Mouse (Mus musculus) cerebellum, adult 9-11 months (tissue): ENCODE results near the gene Ndufa13.
A peak's percentile ranks its signal among the peaks of the same experiment; 100 is the strongest.
"Not testable (repeated sequence)": the region's sequence is repeated elsewhere in the genome, so short reads cannot be mapped to it uniquely, and the experiment has no call there.

Experiments
- DNase-seq: peaks from one replicate; pipeline ENCODE4 v3.0.0; 2022

The Ndufa13 gene

DNA sequence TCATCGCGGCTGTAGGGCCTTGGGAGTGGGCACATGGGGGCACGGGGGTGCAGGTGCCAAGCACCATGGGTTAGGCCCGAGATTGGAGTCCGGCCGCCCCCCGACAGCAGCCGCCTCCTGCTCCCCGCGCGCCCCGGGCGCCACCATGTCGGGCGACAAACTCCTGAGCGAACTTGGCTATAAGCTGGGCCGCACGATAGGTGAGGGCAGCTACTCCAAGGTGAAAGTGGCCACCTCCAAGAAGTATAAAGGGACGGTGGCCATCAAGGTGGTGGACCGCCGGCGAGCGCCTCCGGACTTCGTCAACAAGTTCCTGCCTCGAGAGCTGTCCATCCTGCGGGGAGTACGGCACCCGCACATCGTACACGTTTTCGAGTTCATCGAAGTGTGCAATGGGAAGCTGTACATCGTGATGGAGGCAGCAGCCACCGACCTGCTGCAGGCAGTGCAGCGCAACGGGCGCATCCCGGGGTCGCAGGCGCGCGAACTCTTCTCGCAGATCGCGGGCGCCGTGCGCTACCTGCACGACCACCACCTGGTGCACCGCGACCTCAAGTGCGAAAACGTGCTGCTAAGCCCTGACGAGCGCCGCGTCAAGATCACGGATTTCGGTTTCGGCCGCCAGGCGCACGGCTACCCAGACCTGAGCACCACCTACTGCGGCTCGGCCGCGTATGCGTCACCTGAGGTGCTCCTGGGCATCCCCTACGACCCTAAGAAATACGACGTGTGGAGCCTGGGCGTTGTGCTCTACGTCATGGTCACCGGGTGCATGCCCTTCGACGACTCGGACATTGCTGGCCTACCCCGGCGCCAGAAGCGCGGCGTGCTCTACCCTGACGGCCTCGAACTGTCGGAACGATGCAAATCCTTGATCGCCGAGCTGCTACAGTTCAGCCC is at the start of gene Ndufa13, which contains the start of the genes Tssk6 and Yjefn3:
Ndufa13 (minus strand) TSS at position 396 of the 900 bp plus-strand sequence.
Tssk6 (plus strand) TSS at position 22 of the 900 bp plus-strand sequence.
Yjefn3 (minus strand) TSS at position 550 of the 900 bp plus-strand sequence.
- DNase-seq, result peak; percentile 81

DNA sequence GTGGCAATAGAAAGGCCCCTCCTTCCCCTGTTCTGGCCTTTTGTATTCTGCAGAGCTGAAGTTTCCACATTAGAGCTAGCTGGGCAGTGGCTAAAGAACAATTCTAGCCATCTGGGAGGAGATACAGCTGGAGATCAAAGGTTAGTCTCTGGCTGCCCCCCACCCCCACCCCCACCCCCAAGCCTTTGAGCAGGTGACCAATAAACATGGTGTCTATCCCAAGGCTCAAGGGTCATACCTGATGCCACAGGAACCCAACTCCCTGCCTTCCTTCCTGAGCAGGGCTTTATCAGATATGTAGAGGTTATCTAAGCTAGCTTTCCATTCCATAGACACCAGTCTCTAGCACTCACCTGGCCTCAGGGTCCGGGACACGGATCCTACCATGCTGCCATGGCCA is 47.9 kb upstream of the Ndufa13 start:
- DNase-seq, result no peak

DNA sequence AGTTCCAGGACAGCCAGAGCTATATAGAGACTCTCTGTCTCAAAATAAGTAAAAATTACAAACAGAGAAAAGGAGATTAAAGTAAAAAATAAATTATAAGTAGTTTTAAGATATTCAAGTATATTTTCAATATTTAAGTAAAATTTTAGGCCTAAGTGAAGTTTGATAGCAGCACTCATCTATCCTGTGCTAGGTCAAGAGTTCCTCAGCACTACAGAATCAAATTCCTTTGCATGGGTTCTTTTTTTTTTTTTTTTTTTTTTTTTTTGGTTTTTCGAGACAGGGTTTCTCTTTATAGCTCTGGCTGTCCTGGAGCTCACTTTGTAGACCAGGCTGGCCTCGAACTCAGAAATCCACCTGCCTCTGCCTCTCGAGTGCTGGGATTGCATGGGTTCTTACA is 40.1 kb upstream of the Ndufa13 start:
- DNase-seq, result not testable (repeated sequence)

- DNase-seq, result no peak
Measured at GRCm38 (mm10) chr8:69940386-69940785, 38.0 kb upstream of the Ndufa13 start.

DNA sequence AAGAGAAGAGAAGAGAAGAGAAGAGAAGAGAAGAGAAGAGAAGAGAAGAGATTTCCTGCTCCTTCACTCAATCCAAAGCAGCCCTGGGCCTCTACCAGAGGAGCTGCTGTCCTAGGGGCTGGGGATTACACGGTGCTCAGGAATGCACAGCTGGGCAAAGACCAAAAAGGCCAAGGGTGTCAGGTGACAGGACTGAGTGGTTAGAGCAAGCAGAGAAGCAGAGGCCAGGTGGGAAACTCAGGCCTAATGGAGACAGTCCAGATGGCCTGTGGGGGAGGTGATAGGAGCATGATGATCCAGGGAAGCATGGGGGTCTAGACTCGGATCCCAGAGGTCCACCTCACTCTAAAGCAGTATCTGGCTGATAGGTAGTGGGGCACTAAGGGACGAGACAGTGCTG is 37.3 kb upstream of the Ndufa13 start:
- no peak for DNase-seq

DNA sequence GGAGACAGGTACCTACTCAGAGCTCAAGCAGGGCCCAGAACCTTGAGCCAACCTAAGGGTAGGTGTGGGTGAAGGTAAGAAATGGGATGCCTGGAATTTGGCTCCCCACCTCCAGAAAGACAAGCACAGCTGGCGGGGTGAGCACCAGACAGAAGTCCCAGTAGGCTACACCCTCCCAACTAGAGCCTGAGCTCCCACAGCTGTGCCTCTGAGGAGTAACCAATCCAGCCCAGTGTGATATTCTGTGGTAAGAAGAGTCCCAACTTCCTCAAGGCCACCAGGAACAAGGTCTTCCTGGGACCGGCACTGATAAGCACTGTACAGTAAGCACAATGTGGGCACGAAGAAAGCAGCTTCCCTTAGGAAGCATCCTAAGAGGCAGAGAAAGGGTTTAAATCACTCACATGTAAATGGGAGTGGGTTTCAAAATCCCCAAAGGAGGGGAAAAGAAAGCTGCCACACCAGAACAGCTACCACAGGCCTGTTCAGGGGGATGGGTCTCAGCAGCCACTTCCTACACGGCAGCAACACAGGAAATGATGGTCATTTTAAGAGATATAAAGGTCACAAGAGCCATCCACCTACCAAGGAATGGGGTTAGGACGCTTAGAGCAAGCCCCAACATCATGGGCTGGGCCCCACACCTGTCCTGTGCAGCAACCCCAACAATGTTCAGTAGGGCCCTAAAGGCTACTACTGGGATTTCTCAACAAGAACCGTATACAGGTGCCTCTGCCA is 36.1 kb upstream of the Ndufa13 start:
- DNase-seq, result no peak

- no peak for DNase-seq
Measured at GRCm38 (mm10) chr8:69937466-69937865, 35.1 kb upstream of the Ndufa13 start.

DNA sequence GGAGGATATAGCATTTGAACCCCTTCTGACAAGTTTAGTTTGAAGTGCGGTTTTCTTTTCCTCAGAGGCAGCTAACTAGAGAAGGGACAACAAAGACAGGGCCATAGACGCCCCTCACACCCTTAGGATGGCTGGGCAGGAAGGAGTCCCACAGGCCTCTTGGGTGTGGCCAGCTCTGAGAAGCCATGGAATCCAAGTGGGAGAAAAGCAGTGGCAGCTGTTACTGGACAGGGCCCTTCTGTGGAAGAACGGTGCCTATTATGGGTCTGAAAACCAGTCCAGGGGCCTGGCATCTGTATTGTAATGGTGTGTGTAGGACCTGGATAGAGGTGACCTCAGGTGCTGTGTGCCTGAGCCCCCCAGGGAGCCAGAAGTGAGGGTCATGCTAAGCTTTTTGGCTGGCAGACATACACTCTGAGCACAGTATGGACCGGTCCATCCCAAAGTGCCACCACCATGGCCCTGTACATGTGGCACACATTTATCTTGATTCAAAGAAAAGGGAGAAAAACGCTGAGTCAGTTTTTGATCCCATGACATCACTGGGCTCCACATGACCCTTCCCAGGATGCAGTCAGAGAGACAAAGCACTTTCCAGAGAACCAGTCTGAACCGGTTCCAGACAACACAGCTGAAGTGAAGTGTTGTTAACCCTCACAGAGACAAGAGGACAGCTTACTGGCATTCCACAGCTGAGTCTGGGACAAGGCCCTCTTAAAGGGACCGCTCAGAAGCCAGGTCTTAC is 33.9 kb upstream of the Ndufa13 start:
- no peak for DNase-seq

GRCm38 (mm10) chr8:69935431-69935830 is 33.1 kb upstream of the Ndufa13 start:
- DNase-seq, result no peak

DNA sequence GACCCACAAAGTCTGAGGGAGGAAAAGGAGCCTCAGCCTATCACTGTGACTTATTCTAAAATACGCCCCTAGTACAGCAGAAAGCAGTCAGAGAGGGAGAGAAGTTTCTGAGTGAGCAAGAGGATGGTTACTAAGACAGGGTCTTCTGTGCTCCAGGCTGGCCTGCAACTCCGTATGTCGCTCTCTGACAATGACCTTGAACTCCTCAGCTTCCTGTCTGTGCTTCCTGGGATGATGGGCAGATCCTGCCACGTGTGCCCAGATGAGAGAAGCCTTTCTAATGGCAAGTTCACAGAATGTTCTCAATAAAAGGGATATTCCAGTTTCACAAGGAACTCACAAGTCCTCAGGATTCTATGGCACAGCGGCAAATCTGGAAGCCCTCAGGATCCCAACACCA is 32.2 kb upstream of the Ndufa13 start:
- DNase-seq, result no peak

DNA sequence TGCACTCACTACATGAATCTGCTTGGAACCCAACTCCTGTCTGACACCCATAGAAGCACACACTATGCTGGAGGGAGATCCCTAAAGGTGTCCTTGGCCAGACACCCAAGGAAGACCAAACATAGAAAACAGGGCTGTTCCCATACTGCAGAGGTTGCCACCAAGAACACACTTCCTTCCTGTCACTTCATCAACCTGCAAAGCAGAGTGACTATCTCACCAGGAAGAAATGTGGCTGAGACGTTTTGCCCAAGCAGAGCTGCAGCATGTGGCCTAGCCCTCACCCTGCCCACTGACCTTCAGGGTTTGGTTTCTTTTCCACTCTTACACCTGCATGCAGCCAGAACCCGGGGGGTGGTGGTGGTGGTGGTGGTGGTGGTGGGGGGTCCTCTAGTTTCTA is 31.5 kb upstream of the Ndufa13 start:
- no peak for DNase-seq

DNA sequence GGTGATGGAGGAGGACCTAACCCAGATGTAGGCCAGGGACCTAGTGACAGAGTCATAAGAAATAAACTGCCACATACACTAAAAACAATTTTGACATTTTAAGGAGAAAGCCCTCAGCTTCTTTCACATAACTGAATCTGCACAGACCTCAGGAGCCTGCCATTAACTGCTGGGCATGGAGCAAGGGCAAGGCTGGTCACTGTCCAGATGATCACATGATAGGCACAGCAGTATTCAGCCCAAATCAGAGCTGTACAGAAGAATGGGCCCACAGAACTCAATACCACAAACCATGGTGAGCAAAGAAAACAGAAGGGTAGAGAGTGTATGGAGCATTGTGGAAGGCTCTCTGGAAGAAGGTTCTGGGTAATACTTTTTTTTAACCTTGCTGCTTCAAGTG is 24.5 kb upstream of the Ndufa13 start:
- no peak for DNase-seq

DNA sequence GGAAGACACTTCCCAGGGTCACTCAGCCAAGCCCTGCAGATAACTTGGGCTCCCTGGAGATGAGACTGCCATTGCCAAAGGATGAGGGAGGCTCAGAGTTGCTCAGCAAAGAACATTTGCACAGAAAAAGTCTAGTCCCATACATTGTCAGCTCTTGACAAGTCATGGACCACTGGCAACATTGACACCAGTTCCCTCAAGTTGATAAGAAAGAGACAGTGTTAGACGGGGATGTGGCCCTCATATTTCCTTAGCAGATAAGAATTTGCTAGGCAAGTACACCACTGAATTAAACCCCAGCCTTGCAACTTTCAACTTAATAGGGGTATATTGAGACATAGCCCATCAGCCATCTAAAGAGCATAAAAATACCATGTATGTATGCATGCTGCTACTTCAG is 21.6 kb upstream of the Ndufa13 start:
- no peak for DNase-seq

DNA sequence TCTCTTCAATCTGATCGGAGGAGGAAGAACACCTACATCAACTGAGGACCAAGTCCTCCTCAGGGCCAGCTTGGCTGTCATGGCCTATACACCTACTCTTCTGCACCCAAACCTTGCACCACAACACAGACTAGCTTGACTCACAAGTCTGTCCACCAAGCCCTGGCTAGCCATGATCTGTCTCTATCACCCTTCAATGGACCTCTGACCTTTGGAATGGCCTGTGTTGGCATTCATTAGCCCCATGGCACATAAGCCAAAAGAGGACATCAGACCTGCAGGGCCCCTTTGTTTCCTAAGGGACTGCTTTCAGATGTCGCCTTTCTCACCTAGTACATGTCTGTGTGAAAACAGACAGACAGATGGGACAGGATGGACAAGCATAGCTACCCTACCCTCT is 18.8 kb upstream of the Ndufa13 start:
- DNase-seq, result no peak

DNA sequence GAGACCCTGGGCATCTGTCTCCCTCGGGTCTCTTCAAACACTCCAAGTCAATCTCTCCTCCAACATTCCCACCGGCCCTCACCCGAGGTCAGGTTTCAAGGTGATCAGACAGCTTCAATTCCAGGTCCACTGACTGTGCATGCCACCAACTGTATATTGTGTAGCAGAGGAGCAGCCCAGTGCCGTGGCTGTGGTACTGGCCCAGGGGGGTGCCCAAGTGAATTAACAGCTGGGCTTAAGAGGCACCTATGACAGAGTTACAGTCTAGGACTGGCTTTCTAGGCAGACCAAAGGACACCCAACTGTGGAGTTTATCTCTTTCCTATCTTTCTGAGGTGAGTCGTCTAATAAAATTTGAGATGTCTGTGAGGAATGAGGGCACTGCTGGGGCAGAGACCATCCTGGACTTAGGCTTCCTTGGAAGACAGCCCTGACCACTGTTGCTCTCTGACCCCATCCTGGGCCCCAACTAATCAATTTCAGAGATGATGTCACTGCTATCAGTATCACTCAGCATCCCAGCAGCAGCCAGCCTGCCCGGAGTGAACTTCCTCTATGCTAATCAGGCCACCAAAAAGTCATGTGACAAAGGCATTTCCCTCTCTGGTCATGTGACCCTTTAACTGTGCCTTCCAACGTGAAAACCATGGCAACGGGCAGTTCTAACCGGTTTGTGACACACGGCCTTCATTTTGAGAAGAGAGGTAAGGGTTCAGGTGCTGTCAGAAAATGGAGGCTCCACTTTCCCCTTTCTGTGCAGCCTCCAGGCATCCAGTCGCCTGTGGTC is 17.7 kb upstream of the Ndufa13 start:
- no peak for DNase-seq

DNA sequence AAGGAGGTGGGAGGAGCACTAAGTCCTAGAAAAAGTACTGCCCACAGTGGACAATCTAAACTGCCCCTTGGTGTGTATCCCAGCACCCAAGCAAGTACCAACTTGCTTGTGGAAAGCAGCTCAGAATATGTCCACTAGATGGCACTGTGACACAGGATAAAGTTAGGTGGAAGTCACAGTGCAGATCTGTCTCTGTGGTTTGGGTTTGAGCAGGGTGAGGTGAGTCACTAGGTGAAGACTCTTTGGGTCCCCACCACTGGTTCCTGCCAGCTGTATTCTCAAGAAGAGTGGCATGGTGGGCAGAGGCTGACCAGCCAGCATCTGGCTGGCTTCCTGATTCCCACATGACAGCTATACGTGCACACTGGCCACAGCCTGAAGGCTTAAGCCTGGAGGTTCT is 16.7 kb upstream of the Ndufa13 start:
- peak; percentile 78 for DNase-seq

DNA sequence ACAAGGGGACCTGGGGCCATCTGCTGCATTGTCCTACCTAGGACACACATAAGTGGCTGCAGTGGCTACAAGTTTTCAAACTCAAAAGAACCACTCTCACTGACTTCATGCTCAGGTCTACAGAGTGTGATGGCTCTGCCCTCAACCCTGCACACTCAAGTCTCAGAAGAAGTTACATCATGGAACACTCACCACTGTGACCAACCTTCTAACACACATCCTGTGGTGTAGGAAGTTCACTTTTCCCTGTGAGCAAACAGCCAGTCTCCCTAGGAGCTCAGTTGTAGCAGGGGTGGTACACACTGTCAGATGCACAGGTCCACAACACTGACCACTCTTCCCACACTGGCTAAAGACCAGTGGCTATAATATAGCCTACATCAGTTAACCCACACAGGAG is 16.1 kb upstream of the Ndufa13 start:
- DNase-seq, result no peak

DNA sequence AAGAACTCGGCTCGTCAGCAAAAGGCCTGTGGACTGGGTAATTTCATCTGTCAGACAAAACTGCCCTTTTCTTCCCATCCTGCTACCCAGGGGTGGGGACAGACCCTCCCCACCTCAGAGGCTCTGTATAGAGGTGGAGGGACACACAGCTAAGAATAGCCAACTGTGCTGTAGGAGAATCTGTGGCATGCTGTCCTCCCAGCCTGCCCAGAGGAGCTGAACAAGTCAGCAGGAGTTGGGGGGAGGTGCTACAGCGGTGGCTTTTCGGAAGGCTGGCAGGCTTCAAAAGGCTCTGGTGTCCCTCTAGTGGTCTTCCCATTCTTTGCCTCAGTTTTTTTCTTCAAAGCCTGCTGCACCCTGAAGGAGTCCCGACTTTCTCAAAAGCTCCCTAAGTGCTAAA is 13.4 kb upstream of the Ndufa13 start:
- DNase-seq, result no peak

DNA sequence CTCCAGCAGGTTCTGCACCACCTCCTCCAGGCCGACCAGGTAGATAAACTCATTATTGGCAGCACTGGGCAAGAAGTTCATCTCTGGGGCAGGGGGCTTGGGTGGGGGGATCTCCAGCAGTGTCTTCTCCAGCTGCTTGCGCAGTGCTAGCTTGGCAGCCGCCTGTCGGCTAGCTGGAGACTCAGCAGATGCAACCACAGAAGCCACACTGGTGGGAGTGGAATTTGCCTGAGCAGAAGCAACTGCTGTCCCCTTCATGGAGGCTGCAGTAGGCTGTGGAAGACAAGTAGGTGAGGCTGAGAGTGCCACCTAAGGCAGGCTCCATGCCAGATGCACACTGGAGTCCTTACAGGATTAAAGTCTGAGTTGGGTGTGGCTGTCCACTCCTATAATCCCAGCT is 12.2 kb upstream of the Ndufa13 start:
- no peak for DNase-seq

DNA sequence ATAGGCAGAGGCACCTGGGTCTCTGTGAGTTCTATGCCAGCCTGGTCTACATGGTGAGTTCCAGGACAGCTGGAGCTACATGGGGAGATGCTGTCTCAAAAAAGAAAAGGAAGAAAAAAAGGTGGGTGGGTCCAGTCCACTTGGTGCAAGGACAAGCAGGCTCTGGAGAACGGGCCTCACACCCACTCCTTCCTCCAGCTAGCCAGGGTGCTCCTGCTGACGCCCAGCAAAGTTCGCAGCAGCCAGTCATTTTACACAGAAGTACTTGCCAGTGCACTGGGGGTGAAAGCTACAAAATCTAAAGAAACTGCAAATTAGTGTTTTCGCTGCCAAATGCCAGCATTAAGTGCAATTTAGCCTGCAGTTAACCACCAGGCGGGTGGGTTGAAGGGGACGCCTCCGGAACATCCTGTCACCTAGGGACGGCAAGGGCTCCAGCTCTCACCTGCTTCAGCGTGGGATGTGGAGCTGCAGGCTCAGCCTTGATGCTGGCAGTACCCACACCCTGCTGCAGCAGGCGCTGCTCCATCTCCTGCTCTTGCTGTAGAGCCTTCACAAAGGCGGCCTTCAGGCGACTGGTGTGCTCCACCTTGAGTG is 10.2 kb upstream of the Ndufa13 start:
- DNase-seq, result no peak

DNA sequence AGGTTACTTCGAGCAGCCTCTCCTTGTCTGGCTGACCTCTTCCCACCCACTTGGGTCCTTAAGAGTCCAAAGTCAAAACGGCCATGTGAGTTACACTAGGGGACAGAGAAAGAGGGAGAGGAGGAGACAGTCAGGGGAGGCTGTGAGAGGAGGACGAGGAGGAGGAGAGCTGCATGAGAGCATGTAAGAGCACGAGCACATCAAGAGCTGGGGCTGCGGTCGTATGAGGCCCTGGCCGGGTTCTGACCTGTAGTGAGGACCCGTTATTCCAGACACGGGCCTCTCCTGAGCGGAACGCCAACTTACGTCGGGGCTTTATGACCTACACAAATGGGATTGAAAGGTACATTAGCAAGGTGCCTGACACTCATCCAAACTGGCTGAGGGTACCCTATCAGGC is 9.6 kb upstream of the Ndufa13 start:
- no peak for DNase-seq

GRCm38 (mm10) chr8:69907106-69907505 is 4.7 kb upstream of the Ndufa13 start:
- DNase-seq, result no peak
